Mouse (Mus musculus) megakaryocyte, embryonic 14.5 days (primary cell): ENCODE data around the gene Cxcl1. TPM values are rescaled to one million over a fixed set of nuclear protein-coding genes. Genes with fewer than 3 reads are reported as not detected.

Experiments
- H3K27me3 ChIP-seq: replicated peaks from 2 replicates; pipeline ENCODE3; 2012; ENCODE audit warnings: inconsistent platforms
- H3K36me3 ChIP-seq: replicated peaks from 2 replicates; pipeline ENCODE3; 2012; ENCODE audit warnings: low read length, inconsistent platforms, mixed read lengths
- H3K4me1 ChIP-seq: 2 replicates; pipeline ENCODE4 v1.6.1; 2012; ENCODE audit warnings: inconsistent platforms
- H3K4me3 ChIP-seq: replicated peaks from 2 replicates; pipeline ENCODE3; 2012; ENCODE audit warnings: moderate library complexity, mild to moderate bottlenecking, inconsistent platforms
- H3K9me3 ChIP-seq: 2 replicates; pipeline ENCODE4 v1.6.1; 2012; ENCODE audit warnings: inconsistent platforms
- FLI1 ChIP-seq: IDR thresholded peaks from 2 replicates; pipeline ENCODE4 v1.6.1; 2012; ENCODE audit warnings: low read length, inconsistent platforms, mixed read lengths
- GATA1 ChIP-seq: IDR thresholded peaks from 3 replicates; pipeline ENCODE4 v1.6.1; 2012; ENCODE audit warnings: mixed read lengths, low read length, inconsistent platforms, borderline replicate concordance
- polyA plus RNA-seq: library from polyadenylated mRNA; stranded (reverse); fragments of >175 nt; gene quantifications from 2 replicates; pipeline ENCODE4 v1.2.3, GENCODE M21; 2012; ENCODE audit warnings: low replicate concordance; ENCODE audit not compliant: insufficient read depth

Gene Cxcl1
- polyA plus RNA-seq, 1 experiment, result 0.48 TPM

- TF ChIP-seq GATA1, result no peak
- no peak for TF ChIP-seq FLI1
- Histone ChIP-seq H3K4me3 (no peak overlapping the region), H3K36me3 (no peaks in the 10 kb centered on the region), H3K4me1 (peaks cover 5% of the 10 kb centered on the region), H3K27me3 (peaks cover 5% of the 10 kb centered on the region), H3K9me3 (no peaks in the 10 kb centered on the region)
Measured at GRCm38 (mm10) chr5:90908983-90909382, 17.9 kb downstream of the Cxcl1 start.

GRCm38 (mm10) chr5:90919495-90919894, 28.5 kb downstream of the Cxcl1 start:
- H3K36me3 ChIP-seq, result no peaks in the 10 kb centered on the region
- no peak for TF ChIP-seq GATA1
- H3K9me3 ChIP-seq, result no peaks in the 10 kb centered on the region
- H3K4me3 ChIP-seq, result no peak overlapping the region
- no peaks in the 10 kb centered on the region for H3K27me3 ChIP-seq
- no peaks in the 10 kb centered on the region for H3K4me1 ChIP-seq

- TF ChIP-seq GATA1, result no peak
- TF ChIP-seq FLI1, result no peak
- Histone ChIP-seq H3K36me3 (no peaks in the 10 kb centered on the region), H3K4me3 (no peak overlapping the region), H3K4me1 (no peaks in the 10 kb centered on the region), H3K27me3 (no peaks in the 10 kb centered on the region), H3K9me3 (no peaks in the 10 kb centered on the region)
Measured at GRCm38 (mm10) chr5:90922958-90923357, 31.9 kb downstream of the Cxcl1 start.

GRCm38 (mm10) chr5:90930546-90930945, 39.5 kb downstream of the Cxcl1 start:
- TF ChIP-seq FLI1 (no peak), GATA1 (no peak)
- H3K36me3 ChIP-seq, result peaks cover 23% of the 10 kb centered on the region

GRCm38 (mm10) chr5:90930971-90931851, 40.2 kb downstream of the Cxcl1 start, which contains the start of gene Mthfd2l:
TSS of gene Mthfd2l (plus strand) at chr5:90931117.
- Histone ChIP-seq H3K4me3 (peak within 1 kb of the TSS; percentile 97), H3K36me3 (peaks cover 28% of the 10 kb centered on the region), H3K9me3 (no peaks in the 10 kb centered on the region), H3K27me3 (no peaks in the 10 kb centered on the region), H3K4me1 (peaks cover 31% of the 10 kb centered on the region)
- no peak for TF ChIP-seq FLI1
- no peak for TF ChIP-seq GATA1

More at GRCm38 (mm10) chr5:90930546-90930945, 39.5 kb downstream of the Cxcl1 start:
- Histone ChIP-seq H3K9me3 (no peaks in the 10 kb centered on the region), H3K4me3 (peak overlapping the region; percentile 97), H3K27me3 (no peaks in the 10 kb centered on the region), H3K4me1 (peaks cover 31% of the 10 kb centered on the region)

GRCm38 (mm10) chr5:90931911-90932310, 40.9 kb downstream of the Cxcl1 start:
- TF ChIP-seq GATA1, result no peak
- no peak for TF ChIP-seq FLI1
- H3K9me3 ChIP-seq, result no peaks in the 10 kb centered on the region
- no peaks in the 10 kb centered on the region for H3K27me3 ChIP-seq
- peaks cover 36% of the 10 kb centered on the region for H3K4me1 ChIP-seq
- peaks cover 34% of the 10 kb centered on the region for H3K36me3 ChIP-seq
- H3K4me3 ChIP-seq, result peak overlapping the region; percentile 97

GRCm38 (mm10) chr5:90936706-90937105, 45.7 kb downstream of the Cxcl1 start:
- peaks cover 32% of the 10 kb centered on the region for H3K4me1 ChIP-seq

More at GRCm38 (mm10) chr5:90936706-90937105, 45.7 kb downstream of the Cxcl1 start:
- no peak for TF ChIP-seq FLI1
- TF ChIP-seq GATA1, result no peak
- no peaks in the 10 kb centered on the region for H3K27me3 ChIP-seq
- H3K36me3 ChIP-seq, result peaks cover 36% of the 10 kb centered on the region
- H3K4me3 ChIP-seq, result no peak overlapping the region
- no peaks in the 10 kb centered on the region for H3K9me3 ChIP-seq

Other genes starting within 250 kb of the Cxcl1 start
- gene Cxcl5, start 131.9 kb upstream of the Cxcl1 start, polyA plus RNA-seq, result 0.36 TPM in 1 of 2 replicates, not detected in the other
- 127 and 345 TPM in 2 replicates for gene Ppbp, start 122.7 kb upstream of the Cxcl1 start, polyA plus RNA-seq
- 1,238 and 4,927 TPM in 2 replicates for gene Pf4, start 118.8 kb upstream of the Cxcl1 start, polyA plus RNA-seq
- gene Cxcl3, start 105.1 kb upstream of the Cxcl1 start, polyA plus RNA-seq, result 13.4 and 15.8 TPM in 2 replicates
- not detected in 2 replicates for gene Cxcl15, start 96.7 kb upstream of the Cxcl1 start, polyA plus RNA-seq
- 28.2 and 32.2 TPM in 2 replicates for gene Cxcl2, start 12.6 kb downstream of the Cxcl1 start, polyA plus RNA-seq
- gene Mthfd2l, start 39.9 kb downstream of the Cxcl1 start, polyA plus RNA-seq, result 8.5 and 10.8 TPM in 2 replicates
- not detected in 2 replicates for gene Epgn, start 136.2 kb downstream of the Cxcl1 start, polyA plus RNA-seq
- not detected in 2 replicates for gene Ereg, start 183.4 kb downstream of the Cxcl1 start, polyA plus RNA-seq
- gene Areg, start 248.4 kb downstream of the Cxcl1 start, polyA plus RNA-seq, result not detected in 2 replicates